Mouse (Mus musculus): ENCODE measurements around the gene Dlgap4.

Gene Dlgap4

GRCm38 (mm10) chr2:156620874-156621273, 7.4 kb downstream of the Dlgap4 start:
- DNase-seq, result peak in 1 of 2 experiments; percentile 12

GRCm38 (mm10) chr2:156621449-156621848, 7.9 kb downstream of the Dlgap4 start:
- DNase-seq, result peak; percentile 80 to 84

- DNase-seq, result no peak
Observed at GRCm38 (mm10) chr2:156622192-156622591, 8.7 kb downstream of the Dlgap4 start.

- DNase-seq, result no peak
Observed at GRCm38 (mm10) chr2:156623246-156623645, 9.7 kb downstream of the Dlgap4 start.

- DNase-seq, result no peak
Observed at GRCm38 (mm10) chr2:156625307-156625706, 11.8 kb downstream of the Dlgap4 start.

GRCm38 (mm10) chr2:156626119-156626518, 12.6 kb downstream of the Dlgap4 start:
- DNase-seq, result no peak

GRCm38 (mm10) chr2:156626544-156626943, 13.0 kb downstream of the Dlgap4 start:
- DNase-seq, result peak in 1 of 2 experiments; percentile 33

GRCm38 (mm10) chr2:156627917-156628316, 14.4 kb downstream of the Dlgap4 start:
- no peak for DNase-seq

GRCm38 (mm10) chr2:156630288-156630687, 16.8 kb downstream of the Dlgap4 start:
- no peak for DNase-seq

GRCm38 (mm10) chr2:156632721-156633120, 19.2 kb downstream of the Dlgap4 start:
- no peak for DNase-seq

GRCm38 (mm10) chr2:156635091-156635490, 21.6 kb downstream of the Dlgap4 start:
- no peak for DNase-seq

- DNase-seq, result no peak
Observed at GRCm38 (mm10) chr2:156641141-156641540, 27.6 kb downstream of the Dlgap4 start.

GRCm38 (mm10) chr2:156642931-156643330, 29.4 kb downstream of the Dlgap4 start:
- DNase-seq, result no peak

- no peak for DNase-seq
Observed at GRCm38 (mm10) chr2:156643406-156643805, 29.9 kb downstream of the Dlgap4 start.

- no peak for DNase-seq
Observed at GRCm38 (mm10) chr2:156645145-156645544, 31.6 kb downstream of the Dlgap4 start.

GRCm38 (mm10) chr2:156646877-156647276, 33.4 kb downstream of the Dlgap4 start:
- no peak for DNase-seq

- DNase-seq, result no peak
Observed at GRCm38 (mm10) chr2:156648042-156648441, 34.5 kb downstream of the Dlgap4 start.

GRCm38 (mm10) chr2:156649450-156649849, 35.9 kb downstream of the Dlgap4 start:
- no peak for DNase-seq

- no peak for DNase-seq
Observed at GRCm38 (mm10) chr2:156651019-156651418, 37.5 kb downstream of the Dlgap4 start.

- peak; percentile 24 to 52 for DNase-seq
Observed at GRCm38 (mm10) chr2:156652841-156653240, 39.3 kb downstream of the Dlgap4 start.

- DNase-seq, result no peak
Observed at GRCm38 (mm10) chr2:156654148-156654547, 40.6 kb downstream of the Dlgap4 start.

- no peak for DNase-seq
Observed at GRCm38 (mm10) chr2:156655626-156656025, 42.1 kb downstream of the Dlgap4 start.

GRCm38 (mm10) chr2:156657522-156657921, 44.0 kb downstream of the Dlgap4 start:
- no peak for DNase-seq

GRCm38 (mm10) chr2:156658221-156658620, 44.7 kb downstream of the Dlgap4 start:
- no peak for DNase-seq

GRCm38 (mm10) chr2:156658751-156659150, 45.2 kb downstream of the Dlgap4 start:
- no peak for DNase-seq

GRCm38 (mm10) chr2:156659981-156660380, 46.5 kb downstream of the Dlgap4 start:
- no peak for DNase-seq

Measured in kidney, adult 8-10 months (tissue).